Mouse (Mus musculus) MEL (cell line): ENCODE measurements around the gene H2-Ke6.
A peak's percentile ranks its signal among the peaks of the same experiment; 100 is the strongest.

ENCODE experiments used
- CHD1 ChIP-seq: IDR thresholded peaks from 2 replicates; pipeline ENCODE4 v1.6.1; 2012; ENCODE audit warnings: low read depth, mild to moderate bottlenecking, inconsistent platforms, low read length, improper control_type of control experiment
- CTCF ChIP-seq, 3 experiments: IDR thresholded peaks in 2 of 3; conservative IDR thresholded peaks in 1 of 3; 2 replicates each; pipeline ENCODE4 v1.5.1; 2011 to 2012; ENCODE audit warnings: low read length in 3 of 3, low read depth in 2 of 3, mild to moderate bottlenecking in 2 of 3, improper control_type of control experiment in 1 of 3, inconsistent platforms in 1 of 3, mixed read lengths in 1 of 3, moderate library complexity in 1 of 3; ENCODE audit not compliant: control insufficient read depth in 1 of 3, insufficient read depth in 1 of 3, poor library complexity in 1 of 3, severe bottlenecking in 1 of 3
- EP300 ChIP-seq, 2 experiments: IDR thresholded peaks; 2 replicates each; pipeline ENCODE4 v1.6.1; 2011; ENCODE audit warnings: improper control_type of control experiment in 2 of 2, low read length in 2 of 2, low read depth in 1 of 2, mild to moderate bottlenecking in 1 of 2
- GATA1 ChIP-seq: IDR thresholded peaks from 2 replicates; pipeline ENCODE4 v1.6.1; 2011; ENCODE audit warnings: low read depth, low read length, improper control_type of control experiment
- MAFK ChIP-seq: IDR thresholded peaks from 2 replicates; pipeline ENCODE4 v1.6.1; 2011; ENCODE audit warnings: low read depth, mild to moderate bottlenecking, low read length, improper control_type of control experiment, borderline replicate concordance
- MAZ ChIP-seq: IDR thresholded peaks from 2 replicates; pipeline ENCODE4 v1.6.1; 2012; ENCODE audit warnings: low read depth, mild to moderate bottlenecking, inconsistent platforms, low read length, improper control_type of control experiment
- MEF2A ChIP-seq: IDR thresholded peaks from 2 replicates; pipeline ENCODE4 v1.6.1; 2014; ENCODE audit warnings: low read depth, mild to moderate bottlenecking, inconsistent platforms, low read length, improper control_type of control experiment; ENCODE audit not compliant: poor library complexity, insufficient replicate concordance, severe bottlenecking; ENCODE audit errors: extremely low read depth
- RCOR1 ChIP-seq: IDR thresholded peaks from 2 replicates; pipeline ENCODE4 v1.6.1; 2012; ENCODE audit warnings: low read depth, mild to moderate bottlenecking, inconsistent platforms, low read length, improper control_type of control experiment
- USF2 ChIP-seq, 2 experiments: IDR thresholded peaks; 2 replicates each; pipeline ENCODE4 v1.6.1; 2011 to 2012; ENCODE audit warnings: improper control_type of control experiment in 2 of 2, low read length in 2 of 2, borderline replicate concordance in 1 of 2, inconsistent platforms in 1 of 2, low read depth in 1 of 2, mild to moderate bottlenecking in 1 of 2; ENCODE audit not compliant: insufficient read depth in 1 of 2
- ZKSCAN1 ChIP-seq: IDR thresholded peaks from 2 replicates; pipeline ENCODE4 v1.6.1; 2012; ENCODE audit warnings: low read depth, mild to moderate bottlenecking, inconsistent platforms, low read length, improper control_type of control experiment, moderate library complexity
- ZNF384 ChIP-seq: IDR thresholded peaks from 2 replicates; pipeline ENCODE4 v1.6.1; 2012; ENCODE audit warnings: low read depth, mild to moderate bottlenecking, inconsistent platforms, low read length, improper control_type of control experiment

- TF ChIP-seq CHD1 (no peak), CTCF (IDR thresholded peaks at IDR 0.05 in 2 of 3, conservative IDR thresholded peaks at IDR 0.05 in 1 of 3; ENCODE audit: control insufficient read depth in 1 of 3, insufficient read depth in 1 of 3, low read depth in 2 of 3, low read length in 3 of 3, poor library complexity in 1 of 3, severe bottlenecking in 1 of 3) (peak; percentile 70 to 96 (median 82)), MAFK (no peak), ZNF384 (no peak), RCOR1 (no peak), MEF2A (no peak), MAZ (no peak), GATA1 (no peak), USF2 (IDR thresholded peaks at IDR 0.05; ENCODE audit: borderline replicate concordance in 1 of 2, insufficient read depth in 1 of 2, low read depth in 1 of 2, low read length in 2 of 2) (no peak), ZKSCAN1 (no peak), EP300 (IDR thresholded peaks at IDR 0.05; ENCODE audit: low read depth in 1 of 2, low read length in 2 of 2) (no peak)
Measured at GRCm38 (mm10) chr17:34077549-34077948, 49.7 kb upstream of the H2-Ke6 start.
